Mouse (Mus musculus) gastrocnemius, adult 8-10 months (tissue): ENCODE data around the gene Olfr669. TPM values are rescaled to one million over a fixed set of nuclear protein-coding genes. Genes with fewer than 3 reads are reported as not detected.
"Not testable (repeated sequence)": the region's sequence is repeated elsewhere in the genome, so short reads cannot be mapped to it uniquely, and the experiment has no call there.

ENCODE experiments used
- DNase-seq, 2 experiments: peaks; one replicate each; pipeline ENCODE4 v3.0.0; 2022; ENCODE audit warnings: low spot score in 2 of 2
- total RNA-seq, 4 experiments: library from RNA; stranded (reverse); gene quantifications; 2 replicates each; pipeline ENCODE4 v1.2.4; 2022

The Olfr669 gene
- total RNA-seq: not detected

GRCm38 (mm10) chr7:104933940-104934339 lies at the start of gene Olfr669:
Olfr669 (plus strand) TSS chr7:104934240.
- no peak for DNase-seq

GRCm38 (mm10) chr7:104895852-104896251 lies 38.2 kb upstream of the Olfr669 start, which contains the start of gene Olfr666:
Olfr666 (minus strand) TSS chr7:104895952.
- DNase-seq: no peak

- DNase-seq: no peak
Measured at GRCm38 (mm10) chr7:104921382-104921781, 12.7 kb upstream of the Olfr669 start, which contains the start of gene Olfr667. Olfr667 (minus strand) TSS chr7:104921482.

GRCm38 (mm10) chr7:104927957-104928356 lies 6.1 kb upstream of the Olfr669 start, which contains the start of gene Olfr668:
Olfr668 (minus strand) TSS chr7:104928057.
- no peak for DNase-seq

GRCm38 (mm10) chr7:104950234-104950633 lies 16.2 kb downstream of the Olfr669 start:
- not testable (repeated sequence) for DNase-seq

GRCm38 (mm10) chr7:104962520-104962919 lies 28.5 kb downstream of the Olfr669 start, which contains the start of gene Olfr670:
Olfr670 (minus strand) TSS chr7:104962620.
- DNase-seq: no peak

- DNase-seq: not testable (repeated sequence)
Measured at GRCm38 (mm10) chr7:104972507-104972906, 38.5 kb downstream of the Olfr669 start.

- no peak for DNase-seq
Measured at GRCm38 (mm10) chr7:104979026-104979425, 45.0 kb downstream of the Olfr669 start, which contains the start of gene Olfr671. Olfr671 (minus strand) TSS chr7:104979126.

Other genes with a start within 250 kb of the Olfr669 start
- gene Olfr661, start 247.7 kb upstream of the Olfr669 start, total RNA-seq: not detected
- not detected for gene Usp17le, start 156.8 kb upstream of the Olfr669 start, total RNA-seq
- not detected for gene Usp17lb, start 91.6 kb upstream of the Olfr669 start, total RNA-seq
- gene Usp17la, start 77.2 kb upstream of the Olfr669 start, total RNA-seq: not detected
- gene Olfr665, start 56.2 kb upstream of the Olfr669 start, total RNA-seq: not detected
- gene Olfr666, start 38.3 kb upstream of the Olfr669 start, total RNA-seq: not detected
- gene Olfr667, start 12.8 kb upstream of the Olfr669 start, total RNA-seq: not detected
- not detected for gene Olfr668, start 6.2 kb upstream of the Olfr669 start, total RNA-seq
- not detected for gene Olfr670, start 28.4 kb downstream of the Olfr669 start, total RNA-seq
- gene Olfr671, start 44.9 kb downstream of the Olfr669 start, total RNA-seq: not detected
- not detected for gene Olfr672, start 67.8 kb downstream of the Olfr669 start, total RNA-seq
- gene Olfr675, start 94.2 kb downstream of the Olfr669 start, total RNA-seq: not detected
- gene Olfr676, start 98.5 kb downstream of the Olfr669 start, total RNA-seq: not detected
- not detected for gene Olfr677, start 117.1 kb downstream of the Olfr669 start, total RNA-seq
- gene Olfr678, start 130.2 kb downstream of the Olfr669 start, total RNA-seq: not detected
- not detected for gene Olfr679, start 147.0 kb downstream of the Olfr669 start, total RNA-seq
- gene Olfr680-ps1, start 158.6 kb downstream of the Olfr669 start, total RNA-seq: not detected
- gene Olfr681, start 182.6 kb downstream of the Olfr669 start, total RNA-seq: not detected
- not detected for gene Olfr683, start 212.8 kb downstream of the Olfr669 start, total RNA-seq
- gene Olfr684, start 229.4 kb downstream of the Olfr669 start, total RNA-seq: not detected